8 mouse cellular contexts compared by ENCODE assay signal in genomic region chr2:119797279-119797783, GRCm38 (mm10). TPM values are rescaled to one million over a fixed set of nuclear protein-coding genes. Genes with fewer than 3 reads are reported as not detected.
DNase-seq lines count a peak whose midpoint lies in the region; ATAC-seq and TF ChIP-seq lines count a peak whose summit lies in the region.

Gene Tyro3, plus strand, starts transcription at chr2:119797733.

- no peak within 1 kb of the TSS for H3K27ac ChIP-seq in heart, embryonic 16.5 days (ENCODE audit: low read length)
- no peak within 1 kb of the TSS for H3K27ac ChIP-seq in MEL (ENCODE audit: control insufficient read depth, low read depth, low read length)
- H3K27ac ChIP-seq in forebrain, embryonic 16.5 days (ENCODE audit: low read length): no peak within 1 kb of the TSS
- H3K27ac ChIP-seq in limb, embryonic 12.5 days: no peak within 1 kb of the TSS

- TF ChIP-seq POLR2A in MEL (IDR thresholded peaks at IDR 0.05; ENCODE audit: control insufficient read depth in 1 of 2, insufficient read depth in 1 of 2, low read depth in 1 of 2, low read length in 2 of 2, poor library complexity in 1 of 2): no peak

- TF ChIP-seq CTCF in MEL (IDR thresholded peaks at IDR 0.05 in 2 of 3, conservative IDR thresholded peaks at IDR 0.05 in 1 of 3; ENCODE audit: control insufficient read depth in 1 of 3, insufficient read depth in 1 of 3, low read depth in 2 of 3, low read length in 3 of 3, poor library complexity in 1 of 3, severe bottlenecking in 1 of 3): no peak

- H3K27me3 ChIP-seq in heart, embryonic 16.5 days (ENCODE audit: control insufficient read depth, insufficient read depth, low read length): 0 out of 2 replicates have a peak, but pooled peaks cover 4% of the 10 kb centered on the region
- peaks cover 0 to 5% of the 10 kb centered on the region in 2 experiments; a peak in 2 of 4 replicates for H3K27me3 ChIP-seq in MEL (ENCODE audit: control insufficient read depth in 1 of 2, insufficient read depth in 2 of 2, low read length in 2 of 2)
- no peaks in the 10 kb centered on the region; the same call in 1 of the 2 replicates for H3K27me3 ChIP-seq in forebrain, embryonic 16.5 days (replicated peaks; ENCODE audit: control insufficient read depth, insufficient read depth, low read length)
- H3K27me3 ChIP-seq in limb, embryonic 12.5 days: peaks cover 27% of the 10 kb centered on the region

- H3K4me3 ChIP-seq in heart, embryonic 16.5 days (ENCODE audit: low read length): no peak within 1 kb of the TSS
- peak within 1 kb of the TSS in 1 of 2 experiments; percentile 19; a peak in 1 of 4 replicates for H3K4me3 ChIP-seq in MEL (ENCODE audit: control insufficient read depth in 1 of 2, insufficient read depth in 1 of 2, low read depth in 2 of 2, low read length in 2 of 2)
- no peak within 1 kb of the TSS for H3K4me3 ChIP-seq in forebrain, embryonic 16.5 days (replicated peaks; ENCODE audit: low read length)
- no peak within 1 kb of the TSS for H3K4me3 ChIP-seq in limb, embryonic 12.5 days (replicated peaks)

- H3K79me2 ChIP-seq in MEL (ENCODE audit: control insufficient read depth, insufficient read depth, low read length, poor library complexity): peaks cover 3% of the 10 kb centered on the region; the same call in 1 of the 2 replicates

- TF ChIP-seq RAD21 in MEL (IDR thresholded peaks at IDR 0.05; ENCODE audit: low read depth, low read length): no peak

- no peak for DNase-seq in heart, adult 8-10 months (ENCODE audit: low spot score)
- no peak for DNase-seq in MEL (ENCODE audit: low read depth, low spot score)
- no peak for DNase-seq in yolk sac, embryonic 10.5 days (ENCODE audit: low spot score)
- no peak for DNase-seq in adrenal gland, adult 18-20 months (ENCODE audit: low spot score in 2 of 2)
- DNase-seq in kidney, postnatal 36 days: no peak

- no peak within 1 kb of the TSS for H3K9ac ChIP-seq in heart, embryonic 16.5 days (ENCODE audit: low read length)
- no peak within 1 kb of the TSS for H3K9ac ChIP-seq in MEL (ENCODE audit: control insufficient read depth, low read depth, low read length, poor library complexity, severe bottlenecking)
- no peak within 1 kb of the TSS for H3K9ac ChIP-seq in forebrain, embryonic 16.5 days (replicated peaks; ENCODE audit: low read depth, low read length)
- H3K9ac ChIP-seq in limb, embryonic 12.5 days (replicated peaks): no peak within 1 kb of the TSS

- no peak for ATAC-seq in heart, embryonic 16.5 days (replicated peaks; ENCODE audit: extremely low read depth, insufficient read depth, low FRiP score)
- ATAC-seq in forebrain, embryonic 16.5 days: no peak
- no peak for ATAC-seq in limb, embryonic 12.5 days (ENCODE audit: insufficient number of reproducible peaks, insufficient read depth, low FRiP score, low TSS enrichment, low read depth)

- H3K4me1 ChIP-seq in heart, embryonic 16.5 days (ENCODE audit: control insufficient read depth, insufficient read depth, low read length): peaks cover 19% of the 10 kb centered on the region
- H3K4me1 ChIP-seq in MEL (ENCODE audit: control insufficient read depth in 1 of 2, insufficient read depth in 2 of 2, low read length in 2 of 2): peaks cover 2 to 12% of the 10 kb centered on the region in 2 experiments; a peak in 3 of 4 replicates
- peaks cover 15% of the 10 kb centered on the region for H3K4me1 ChIP-seq in forebrain, embryonic 16.5 days (replicated peaks; ENCODE audit: control insufficient read depth, insufficient read depth, low read length)
- peaks cover 19% of the 10 kb centered on the region for H3K4me1 ChIP-seq in limb, embryonic 12.5 days (replicated peaks)

- H3K36me3 ChIP-seq in heart, embryonic 16.5 days (ENCODE audit: control insufficient read depth, insufficient read depth): no peaks in the 10 kb centered on the region
- H3K36me3 ChIP-seq in MEL (ENCODE audit: control insufficient read depth in 1 of 2, insufficient read depth in 2 of 2, low read length in 2 of 2): 0 out of 4 replicates have a peak, but pooled peaks cover 0 to 4% of the 10 kb centered on the region in 2 experiments
- no peaks in the 10 kb centered on the region for H3K36me3 ChIP-seq in forebrain, embryonic 16.5 days (ENCODE audit: control insufficient read depth, insufficient read depth)
- no peaks in the 10 kb centered on the region for H3K36me3 ChIP-seq in limb, embryonic 12.5 days

- peak within 1 kb of the TSS; percentile 99; the same call in 1 of the 2 replicates for H3K4me2 ChIP-seq in heart, embryonic 16.5 days (ENCODE audit: low read depth, low read length)
- H3K4me2 ChIP-seq in forebrain, embryonic 16.5 days (ENCODE audit: low read length): no peak within 1 kb of the TSS
- no peak within 1 kb of the TSS for H3K4me2 ChIP-seq in limb, embryonic 12.5 days

- H3K9me3 ChIP-seq in heart, embryonic 16.5 days (replicated peaks; ENCODE audit: control insufficient read depth, low read length): no peaks in the 10 kb centered on the region
- H3K9me3 ChIP-seq in MEL (replicated peaks; ENCODE audit: insufficient read depth, low read length): no peaks in the 10 kb centered on the region
- H3K9me3 ChIP-seq in forebrain, embryonic 16.5 days (ENCODE audit: control insufficient read depth, low read length): no peaks in the 10 kb centered on the region
- no peaks in the 10 kb centered on the region for H3K9me3 ChIP-seq in limb, embryonic 12.5 days

- no peak for TF ChIP-seq EP300 in MEL (IDR thresholded peaks at IDR 0.05; ENCODE audit: low read depth in 1 of 2, low read length in 2 of 2)

- WGBS in heart, embryonic 16.5 days: 54% methylated on average over 5 of the region's 5 CpGs
- WGBS in forebrain, embryonic 16.5 days: 61% methylated on average over 5 of the region's 5 CpGs
- 64% methylated on average over 5 of the region's 5 CpGs for WGBS in limb, embryonic 12.5 days

TF ChIP-seq in MEL, 35 proteins besides CTCF, POLR2A, EP300 and RAD21:
- TF ChIP-seq USF2 (IDR thresholded peaks at IDR 0.05; ENCODE audit: borderline replicate concordance in 1 of 2, insufficient read depth in 1 of 2, low read depth in 1 of 2, low read length in 2 of 2) (no peak), ELF1 (IDR thresholded peaks at IDR 0.05; ENCODE audit: low read depth, low read length) (no peak), BHLHE40 (IDR thresholded peaks at IDR 0.05; ENCODE audit: borderline replicate concordance, low read depth, low read length) (no peak), ZNF384 (IDR thresholded peaks at IDR 0.05; ENCODE audit: low read depth, low read length) (no peak), GABPA (IDR thresholded peaks at IDR 0.05; ENCODE audit: low read depth, low read length) (no peak), ZMIZ1 (IDR thresholded peaks at IDR 0.05; ENCODE audit: low read depth, low read length) (no peak), GATA1 (IDR thresholded peaks at IDR 0.05; ENCODE audit: low read depth, low read length) (no peak), MAZ (IDR thresholded peaks at IDR 0.05; ENCODE audit: low read depth, low read length) (no peak)

RNA-seq across cellular contexts. Expression of gene Tyro3, which starts in this region (rescaled TPM):
- polyA plus RNA-seq in heart, embryonic 16.5 days (2015; fragmentation: Nextera tagmentation; extraction: Ambion mirVana): 5.1 and 8.0 TPM in 2 replicates
- total RNA-seq in heart, adult 8-10 months (2022): 1 to 10 TPM; 1.7 to 3.3 (median 2.2) TPM
- total RNA-seq in MEL (2012; rRNA removed): 11.0 and 11.2 TPM in 2 replicates
- 10 to 100 TPM in 1 of 2 experiments, not detected in 1; 15.2 TPM for polyA plus RNA-seq in MEL (2012; ENCODE audit: insufficient read depth in 1 of 2, insufficient read length in 2 of 2, low read depth in 1 of 2, low replicate concordance in 2 of 2, missing spikeins in 1 of 2)
- polyA plus RNA-seq in forebrain, embryonic 16.5 days (2015; fragmentation: Nextera tagmentation; extraction: Ambion mirVana): 17.3 and 17.6 TPM in 2 replicates
- 34.6 and 37.8 TPM in 2 replicates for polyA plus RNA-seq in limb, embryonic 12.5 days (2016; fragmentation: Nextera tagmentation; extraction: Ambion mirVana)
- total RNA-seq in adrenal gland, adult 18-20 months (2021): 1 to 10 TPM; 2.5 to 3.5 TPM
